Mouse (Mus musculus): Measurements from ENCODE around the gene Cyp8b1. TPM values are rescaled to one million over a fixed set of nuclear protein-coding genes. Genes with fewer than 3 reads are reported as not detected.

Cyp8b1 gene
- polyA plus RNA-seq, 1 experiment from 2014 or later = 0.10 TPM

GRCm38 (mm10) chr9:121865425-121866008, 50.6 kb downstream of the Cyp8b1 start:
- Histone ChIP-seq H3K4me1 (ENCODE audit: insufficient read depth, low read depth, low read length) (no peaks in the 10 kb centered on the region; the same call in 1 of the 2 replicates), H3K27me3 (replicated peaks; ENCODE audit: insufficient read depth, low read length) (no peaks in the 10 kb centered on the region), H3K9ac (replicated peaks; ENCODE audit: low read depth) (no peak overlapping the region), H3K9me3 (ENCODE audit: low read length) (no peaks in the 10 kb centered on the region), H3K27ac (ENCODE audit: low read length) (no peak overlapping the region), H3K36me3 (ENCODE audit: insufficient read depth, low read length) (no peaks in the 10 kb centered on the region), H3K4me2 (replicated peaks; ENCODE audit: low read depth, low read length) (no peak overlapping the region), H3K4me3 (ENCODE audit: low read depth, low read length) (no peak overlapping the region)
- DNase-seq (ENCODE audit: low spot score) (peak; percentile 33), ATAC-seq (peak; percentile 52)
- 44% methylated on average over 3 of the region's 3 CpGs for WGBS
- TF ChIP-seq CTCF (IDR thresholded peaks at IDR 0.05) (no peak), EP300 (IDR thresholded peaks at IDR 0.05) (no peak)

GRCm38 (mm10) chr9:121864837-121865236, 51.3 kb downstream of the Cyp8b1 start:
- Histone ChIP-seq H3K9ac (replicated peaks; ENCODE audit: low read depth) (no peak overlapping the region), H3K4me1 (ENCODE audit: insufficient read depth, low read depth, low read length) (no peaks in the 10 kb centered on the region; the same call in 1 of the 2 replicates), H3K36me3 (ENCODE audit: insufficient read depth, low read length) (no peaks in the 10 kb centered on the region), H3K4me3 (ENCODE audit: low read depth, low read length) (no peak overlapping the region), H3K27ac (ENCODE audit: low read length) (peak overlapping the region; percentile 54; the same call in 1 of the 2 replicates), H3K9me3 (ENCODE audit: low read length) (no peaks in the 10 kb centered on the region), H3K27me3 (replicated peaks; ENCODE audit: insufficient read depth, low read length) (no peaks in the 10 kb centered on the region), H3K4me2 (replicated peaks; ENCODE audit: low read depth, low read length) (no peak overlapping the region)
- 40% methylated on average over 4 of the region's 4 CpGs for WGBS
- TF ChIP-seq EP300 (IDR thresholded peaks at IDR 0.05) (no peak), CTCF (IDR thresholded peaks at IDR 0.05) (no peak)
- DNase-seq (ENCODE audit: low spot score) = peak; percentile 43
- peak; percentile 34; the same call in 1 of the 2 replicates for ATAC-seq

Other genes with a start within 250 kb of the Cyp8b1 start
- 6.1 and 7.7 TPM in 2 replicates for gene Sec22c, start 210.8 kb downstream of the Cyp8b1 start, polyA plus RNA-seq (2015; fragmentation: Nextera tagmentation; extraction: Ambion mirVana)
- gene Ss18l2, start 206.0 kb downstream of the Cyp8b1 start, polyA plus RNA-seq (2015; fragmentation: Nextera tagmentation; extraction: Ambion mirVana) = 79.7 and 104 TPM in 2 replicates
- 43.6 and 51.3 TPM in 2 replicates for gene Nktr, start 197.1 kb downstream of the Cyp8b1 start, polyA plus RNA-seq (2015; fragmentation: Nextera tagmentation; extraction: Ambion mirVana)
- 10.7 and 11.2 TPM in 2 replicates for gene Zfp651, start 157.0 kb downstream of the Cyp8b1 start, polyA plus RNA-seq (2015; fragmentation: Nextera tagmentation; extraction: Ambion mirVana)
- gene Klhl40, start 138.7 kb downstream of the Cyp8b1 start, polyA plus RNA-seq (2015; fragmentation: Nextera tagmentation; extraction: Ambion mirVana) = 0.05 TPM in 1 of 2 replicates, not detected in the other
- 0.73 and 1.0 TPM in 2 replicates for gene Hhatl, start 123.8 kb downstream of the Cyp8b1 start, polyA plus RNA-seq (2015; fragmentation: Nextera tagmentation; extraction: Ambion mirVana)
- gene Ccdc13, start 76.8 kb downstream of the Cyp8b1 start, polyA plus RNA-seq (2015; fragmentation: Nextera tagmentation; extraction: Ambion mirVana) = 1.8 and 2.0 TPM in 2 replicates
- gene Higd1a, start 57.9 kb downstream of the Cyp8b1 start, polyA plus RNA-seq (2015; fragmentation: Nextera tagmentation; extraction: Ambion mirVana) = 164 and 206 TPM in 2 replicates
- gene Ackr2, start 17.9 kb downstream of the Cyp8b1 start, polyA plus RNA-seq (2015; fragmentation: Nextera tagmentation; extraction: Ambion mirVana) = 14.8 and 16.2 TPM in 2 replicates
- gene Fam198a, start 34.7 kb upstream of the Cyp8b1 start, polyA plus RNA-seq (2015; fragmentation: Nextera tagmentation; extraction: Ambion mirVana) = 1.6 and 3.0 TPM in 2 replicates
- 4.3 and 5.6 TPM in 2 replicates for gene Pomgnt2, start 80.8 kb upstream of the Cyp8b1 start, polyA plus RNA-seq (2015; fragmentation: Nextera tagmentation; extraction: Ambion mirVana)
- gene Snrk, start 201.0 kb upstream of the Cyp8b1 start, polyA plus RNA-seq (2015; fragmentation: Nextera tagmentation; extraction: Ambion mirVana) = 93.6 and 100 TPM in 2 replicates

Measured in lung, postnatal 0 days (tissue).